Mouse (Mus musculus) A20 (cell line): Measurements from ENCODE around the gene Phc3.
"Not testable (repeated sequence)": the region's sequence is repeated elsewhere in the genome, so short reads cannot be mapped to it uniquely, and the experiment has no call there.

ENCODE experiments used
- DNase-seq: peaks from one replicate; pipeline ENCODE4 v3.0.0-alpha.2; 2011; ENCODE audit warnings: low read depth, low spot score

Gene Phc3

DNA sequence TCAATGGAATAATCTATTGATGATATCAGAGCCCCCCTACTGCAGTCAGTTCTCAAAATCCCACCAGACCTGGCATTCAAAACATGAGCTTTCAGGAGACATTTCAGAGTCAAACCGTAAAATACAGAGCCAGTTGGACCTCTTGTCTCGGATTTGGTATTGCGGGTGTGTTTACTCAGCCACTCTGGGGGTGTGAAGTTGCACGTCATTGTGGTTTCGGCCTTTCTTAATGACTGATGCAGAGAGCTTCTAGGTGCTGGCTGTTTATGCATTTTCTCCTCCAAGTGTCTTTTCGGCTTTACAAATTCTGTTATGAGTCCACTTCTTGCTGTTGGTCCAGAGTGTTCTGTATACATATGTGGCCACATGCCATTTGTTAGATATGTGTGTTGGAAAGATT lies 92.5 kb downstream of the Phc3 start:
- no peak for DNase-seq

DNA sequence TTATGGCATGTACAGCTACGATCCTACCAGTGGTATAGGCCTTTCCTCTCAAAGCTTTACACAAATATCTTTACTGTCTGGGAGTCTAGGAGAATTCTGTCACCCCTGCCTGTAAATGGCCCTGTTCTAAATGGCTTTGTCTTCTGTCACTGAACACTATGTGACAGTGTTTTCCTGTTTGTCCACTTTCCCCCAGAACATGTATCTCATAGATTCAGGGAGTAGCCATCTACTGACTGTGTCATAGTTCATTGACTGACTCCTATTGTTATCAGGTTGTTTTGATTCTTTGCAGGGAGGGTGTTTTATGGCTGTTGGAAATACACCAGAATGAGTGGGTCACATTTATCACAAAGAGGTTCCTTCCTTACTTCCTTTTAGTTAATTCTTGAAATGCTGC lies 99.2 kb downstream of the Phc3 start:
- no peak for DNase-seq

DNA sequence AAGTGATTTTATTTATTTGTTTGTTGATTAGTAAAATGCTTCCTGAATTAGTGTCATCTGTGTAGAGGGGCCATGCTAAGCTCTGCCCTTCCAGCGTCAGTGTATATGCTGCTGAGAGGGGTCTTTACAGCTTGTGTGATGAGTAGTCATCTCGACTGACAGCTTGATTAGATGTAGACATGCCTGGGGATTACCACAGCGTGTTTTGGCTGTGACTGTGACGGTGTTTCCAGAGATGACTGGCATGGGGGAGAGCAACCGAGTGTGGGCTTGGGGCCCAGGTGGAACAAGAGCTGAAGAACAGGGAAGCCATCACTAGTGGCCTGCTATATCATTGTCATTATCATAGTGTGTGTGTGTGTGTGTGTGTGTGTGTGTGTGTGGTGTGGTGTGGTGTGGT lies 100.6 kb downstream of the Phc3 start:
- DNase-seq, result no peak

DNA sequence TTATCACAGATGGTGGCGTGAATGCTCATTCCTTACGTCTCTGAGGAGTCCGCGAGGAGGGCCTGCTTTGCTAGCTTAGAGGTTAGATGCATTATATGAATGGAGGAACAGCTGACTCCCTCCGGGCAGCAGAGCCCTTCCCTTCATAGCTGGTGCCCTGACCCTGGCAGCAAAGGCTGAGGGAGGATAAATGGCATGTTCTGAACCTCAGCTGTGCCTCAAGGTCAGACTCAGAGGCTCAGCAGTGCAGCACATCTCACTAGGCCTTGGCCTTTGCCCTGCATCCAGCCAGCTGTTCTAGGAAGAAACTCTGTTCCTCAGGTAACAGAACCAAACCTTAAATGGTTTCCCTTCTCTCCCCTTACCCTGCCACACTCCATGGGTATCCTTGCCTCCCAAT lies 101.0 kb downstream of the Phc3 start:
- DNase-seq, result no peak

DNA sequence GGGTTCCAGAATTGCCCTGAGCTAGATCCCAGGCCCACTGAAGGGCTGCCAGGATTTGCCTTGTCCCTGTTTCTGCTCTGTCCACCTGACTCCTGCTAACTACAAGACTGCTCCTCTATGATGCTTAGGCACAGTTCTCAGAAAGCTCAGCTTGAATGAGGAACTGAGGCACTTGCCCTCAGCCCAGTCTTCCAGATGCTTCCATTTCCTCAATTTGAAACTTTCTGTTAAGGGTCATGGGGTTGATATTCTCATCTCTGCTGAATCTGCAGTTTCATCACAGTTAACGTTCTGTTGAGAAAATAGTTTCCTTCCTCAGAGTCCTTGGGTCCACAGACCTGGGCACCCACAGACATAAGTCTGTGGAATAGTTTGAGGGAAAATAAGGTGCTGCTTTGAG lies 104.6 kb downstream of the Phc3 start:
- DNase-seq, result peak; percentile 60

DNA sequence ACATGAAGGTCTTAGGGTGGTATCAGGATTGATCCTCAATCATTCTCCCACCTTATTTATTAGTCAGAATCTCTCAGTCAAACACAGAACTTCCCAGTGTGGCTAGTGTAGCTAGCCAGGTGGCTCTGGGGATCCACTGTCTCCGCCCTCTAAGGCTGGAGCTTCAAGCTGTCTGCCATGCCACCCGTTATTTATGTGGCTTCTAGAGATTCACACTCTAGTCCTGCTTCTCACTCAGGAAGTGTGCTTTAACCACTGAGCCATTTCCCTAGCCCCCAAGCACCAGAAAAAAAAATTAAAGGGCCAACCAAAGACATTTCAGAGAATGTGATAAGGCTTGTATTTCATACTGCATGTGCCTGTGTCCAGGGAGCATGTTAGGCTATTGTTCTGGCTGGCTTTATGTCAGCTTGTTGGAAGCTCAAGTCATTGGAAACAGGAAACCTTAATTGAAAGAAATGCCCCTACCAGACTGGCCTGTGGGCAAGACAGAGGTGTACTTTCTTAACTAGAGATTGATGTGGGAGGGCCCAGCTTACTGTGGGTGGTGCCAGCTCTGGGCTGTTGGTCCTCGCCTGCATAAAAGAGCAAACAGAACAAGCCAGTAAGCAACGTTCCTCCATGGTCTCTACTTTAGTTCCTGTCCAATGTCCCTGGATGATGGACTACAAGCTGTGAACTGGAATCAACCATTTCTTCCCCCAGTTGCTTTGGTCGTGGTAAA lies 105.3 kb downstream of the Phc3 start:
- DNase-seq, result no peak

DNA sequence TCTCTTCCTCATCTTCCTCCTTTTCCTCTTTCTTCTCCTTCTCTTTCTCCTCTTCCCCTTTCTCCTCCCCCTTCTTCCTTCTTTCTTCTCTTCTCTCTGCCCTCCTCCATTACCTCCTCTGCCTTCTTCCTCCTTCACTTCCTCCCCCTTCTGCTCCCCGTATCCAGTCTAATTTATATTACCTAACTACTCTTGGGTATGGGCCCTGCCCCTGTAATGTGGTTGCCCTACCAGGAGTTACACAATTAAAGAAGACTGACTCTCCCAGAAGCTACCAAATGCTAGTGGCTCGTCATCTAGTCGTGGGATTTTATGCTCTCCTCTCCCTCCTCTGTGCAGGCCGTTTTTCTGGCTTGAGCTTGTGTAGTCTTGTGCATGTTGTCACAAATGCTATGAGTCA lies 108.5 kb downstream of the Phc3 start:
- no peak for DNase-seq

DNA sequence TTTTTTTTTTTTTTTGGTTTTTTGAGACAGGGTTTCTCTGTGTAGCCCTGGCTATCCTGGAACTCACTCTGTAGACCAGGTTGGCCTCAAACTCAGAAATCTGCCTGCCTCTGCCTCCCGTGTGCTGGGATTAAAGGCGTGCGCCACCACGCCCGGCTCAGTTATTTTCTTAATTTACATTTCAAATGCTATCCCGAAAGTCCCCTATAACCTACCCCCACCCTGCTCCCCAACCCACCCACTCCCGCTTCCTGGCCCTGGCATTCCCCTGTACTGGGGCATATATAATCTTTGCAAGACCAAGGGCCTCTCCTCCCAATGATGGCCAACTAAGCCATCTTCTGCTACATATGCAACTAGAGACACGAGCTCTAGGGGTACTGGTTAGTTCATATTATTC lies 109.6 kb downstream of the Phc3 start:
- not testable (repeated sequence) for DNase-seq

DNA sequence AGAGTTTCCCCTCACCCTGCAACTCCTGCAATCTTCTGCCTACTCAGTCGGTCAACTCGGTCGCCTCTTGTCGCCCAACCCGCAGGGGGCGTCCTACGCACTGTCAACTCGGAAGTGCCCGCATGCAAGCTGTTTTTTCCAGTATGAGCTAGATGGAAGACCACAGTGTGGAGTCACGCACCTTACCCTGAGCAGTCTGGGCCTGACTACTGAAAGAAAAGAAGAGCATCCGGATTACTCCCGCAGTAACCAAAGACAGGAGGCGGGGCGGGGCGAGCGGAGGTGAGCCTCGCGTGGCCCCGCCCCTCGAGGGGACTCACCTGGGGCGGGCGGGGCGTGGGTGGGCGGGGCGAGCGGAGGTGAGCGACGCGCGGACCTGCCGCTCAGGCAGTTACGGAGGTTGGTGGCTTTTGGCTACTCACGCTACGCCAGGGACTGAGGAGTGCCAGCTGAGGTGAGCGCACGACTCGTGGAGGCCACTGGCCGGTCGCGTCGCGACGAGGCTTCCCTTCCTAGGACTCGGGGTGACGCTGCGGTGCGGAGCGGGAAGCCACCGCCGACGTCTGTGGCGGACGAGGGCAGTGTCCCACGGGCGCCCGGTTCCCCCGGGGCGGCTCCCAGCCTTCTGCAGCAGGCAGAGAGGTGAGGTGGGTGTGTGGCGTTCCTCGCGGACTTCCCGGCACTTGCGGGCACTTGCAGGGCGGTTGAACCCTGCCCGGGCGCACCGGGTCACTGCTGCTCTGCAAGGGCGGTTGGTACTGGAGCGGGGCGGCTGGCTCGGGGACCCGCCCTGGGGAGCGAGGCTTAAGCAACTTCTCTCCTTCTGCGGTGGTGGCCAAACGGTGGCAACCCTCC lies 113.4 kb downstream of the Phc3 start, which contains the start of gene Gpr160:
Gene Gpr160, plus strand, starts transcription at position 347 of the 855 bp plus-strand sequence.
- DNase-seq, result peak; percentile 85

DNA sequence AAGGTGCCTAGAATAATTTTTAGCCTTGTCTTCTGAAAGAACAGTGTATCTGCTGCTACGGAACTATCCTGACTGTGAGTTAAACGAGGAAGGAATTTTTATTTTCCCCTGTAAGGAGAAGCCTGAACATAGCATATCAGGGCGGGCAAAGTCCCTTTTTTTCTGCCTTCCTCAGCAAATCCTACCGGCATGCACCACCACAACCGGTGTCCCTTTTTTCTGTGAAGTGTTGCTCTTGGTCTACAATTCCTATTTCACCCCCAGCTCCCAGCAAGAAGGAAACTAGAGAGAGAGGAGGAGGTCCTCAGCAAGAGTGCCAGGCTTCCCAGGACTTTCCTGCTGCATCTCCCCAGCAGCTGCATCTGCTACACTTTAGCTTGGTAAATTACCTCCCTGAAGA lies 115.6 kb downstream of the Phc3 start:
- no peak for DNase-seq

DNA sequence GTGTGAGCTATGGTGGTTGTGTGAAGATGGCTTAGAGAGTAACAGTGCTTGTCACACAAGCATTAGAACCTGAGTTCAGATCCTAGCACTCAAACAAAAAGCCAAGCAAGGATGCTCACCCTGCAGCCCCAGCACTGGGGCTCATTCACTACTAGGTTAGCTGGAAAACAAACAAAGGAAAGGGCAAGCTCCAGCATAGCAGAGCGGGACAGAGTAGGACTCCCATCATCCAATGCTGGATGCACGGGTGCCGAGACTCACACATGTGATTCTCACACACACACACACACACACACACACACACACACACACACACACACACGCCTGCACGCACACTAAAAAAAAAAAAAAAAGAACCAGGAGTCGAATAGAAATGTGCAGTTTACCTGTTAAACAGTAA lies 117.8 kb downstream of the Phc3 start:
- DNase-seq, result no peak
